Mouse (Mus musculus) embryo, embryonic 10.5 days (tissue): ENCODE measurements around the gene Prdm16.

Source experiments
- DNase-seq: peaks from one replicate; pipeline ENCODE4 v3.0.0-alpha.2; 2015; ENCODE audit warnings: low spot score

The Prdm16 gene

DNA sequence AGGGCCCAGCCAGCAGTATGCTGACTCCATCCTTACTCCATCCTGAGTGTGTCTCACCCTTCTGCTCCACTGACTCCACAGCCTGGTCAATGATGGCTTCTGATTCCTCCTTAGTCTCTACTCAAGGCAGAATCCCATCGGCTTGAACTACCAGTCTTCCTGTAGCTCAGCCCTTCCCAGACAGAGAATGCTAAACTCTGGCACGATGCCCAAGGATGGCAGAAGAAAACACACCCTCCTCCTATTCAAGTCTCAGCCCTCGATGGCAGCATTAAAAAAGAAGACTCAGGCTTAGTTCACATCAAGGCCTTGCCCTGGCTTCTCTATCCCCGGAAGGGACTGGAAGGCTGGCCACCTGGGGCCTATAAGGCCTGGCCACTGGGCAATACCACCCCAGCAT, 216.9 kb downstream of the Prdm16 start:
- no peak for DNase-seq

DNA sequence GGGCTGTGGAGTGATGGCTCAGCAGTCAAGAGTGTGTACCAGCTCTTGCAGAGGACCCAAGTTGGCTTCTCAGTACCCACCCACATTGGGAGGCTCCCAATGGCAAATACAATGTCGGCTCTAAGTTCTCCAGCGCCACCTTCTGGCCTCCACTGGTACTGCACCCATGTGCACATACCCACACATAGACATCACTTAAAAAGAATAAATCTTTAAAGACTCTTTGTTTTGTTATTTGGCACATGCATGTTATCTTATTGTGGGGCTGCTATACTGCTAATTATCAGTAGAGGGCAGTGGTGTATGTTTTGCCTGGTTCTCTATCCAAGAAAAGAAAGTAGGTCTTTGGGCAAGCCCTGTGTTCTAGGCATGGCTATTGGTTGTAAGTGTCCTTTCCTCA, 217.7 kb downstream of the Prdm16 start:
- DNase-seq, result no peak

DNA sequence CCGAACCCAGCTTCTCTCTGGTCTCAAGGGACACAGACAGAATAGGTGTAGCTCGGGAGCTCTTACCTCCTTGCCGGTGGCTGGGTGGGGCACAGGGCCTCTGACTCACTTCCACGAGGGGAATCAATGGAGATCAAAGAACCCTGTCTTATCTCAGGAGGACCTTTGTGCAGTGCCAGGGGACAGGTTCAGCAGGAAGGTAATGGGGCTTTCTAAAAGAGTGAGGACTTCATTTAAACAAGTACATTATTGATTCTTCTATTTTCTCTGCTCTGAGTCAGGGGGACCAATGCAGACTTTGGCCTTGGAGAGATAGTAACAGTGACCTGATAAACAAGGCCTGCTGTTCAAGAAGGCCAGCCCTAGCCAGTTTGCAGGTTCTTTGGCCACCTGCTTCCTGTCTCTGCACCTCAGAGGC, 218.3 kb downstream of the Prdm16 start:
- no peak for DNase-seq

DNA sequence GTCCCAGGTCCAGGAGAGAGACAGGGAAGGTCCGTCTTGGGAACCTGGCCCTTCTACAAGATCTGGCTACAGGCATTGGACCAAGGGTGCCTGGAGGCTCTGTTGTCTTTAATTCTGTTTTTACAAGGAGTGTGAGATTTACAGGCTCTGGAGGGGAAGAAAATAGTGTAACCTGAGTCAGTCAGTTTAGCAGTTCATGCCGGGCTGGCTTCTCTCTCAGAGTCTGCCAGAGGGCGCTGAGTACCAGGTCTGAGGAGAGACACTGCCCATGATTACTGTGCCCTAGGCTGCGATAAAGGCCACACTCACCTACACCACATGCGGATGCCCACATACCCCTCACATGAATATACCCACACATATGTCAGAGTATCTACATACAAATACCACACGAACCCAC, 219.9 kb downstream of the Prdm16 start:
- DNase-seq, result no peak

DNA sequence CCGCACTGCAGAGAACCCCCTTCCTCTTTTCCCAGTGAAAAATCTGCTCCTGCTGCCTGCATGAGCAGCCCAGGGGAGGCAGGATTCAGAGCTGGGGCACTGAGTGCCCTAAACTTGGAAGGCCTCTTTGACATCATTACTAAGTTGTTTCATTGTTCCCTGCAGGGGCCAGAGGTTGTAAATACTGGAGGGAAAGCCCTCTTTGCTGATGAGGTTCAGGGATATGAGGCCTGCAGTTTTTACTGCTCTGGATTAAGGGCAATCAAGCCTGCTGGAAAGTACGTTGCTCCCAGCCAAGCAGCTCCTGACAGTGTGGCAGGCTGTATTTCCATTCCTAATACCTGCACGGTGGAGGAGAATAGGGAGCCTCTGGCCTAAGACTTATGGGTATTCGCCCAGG, 221.8 kb downstream of the Prdm16 start:
- no peak for DNase-seq

DNA sequence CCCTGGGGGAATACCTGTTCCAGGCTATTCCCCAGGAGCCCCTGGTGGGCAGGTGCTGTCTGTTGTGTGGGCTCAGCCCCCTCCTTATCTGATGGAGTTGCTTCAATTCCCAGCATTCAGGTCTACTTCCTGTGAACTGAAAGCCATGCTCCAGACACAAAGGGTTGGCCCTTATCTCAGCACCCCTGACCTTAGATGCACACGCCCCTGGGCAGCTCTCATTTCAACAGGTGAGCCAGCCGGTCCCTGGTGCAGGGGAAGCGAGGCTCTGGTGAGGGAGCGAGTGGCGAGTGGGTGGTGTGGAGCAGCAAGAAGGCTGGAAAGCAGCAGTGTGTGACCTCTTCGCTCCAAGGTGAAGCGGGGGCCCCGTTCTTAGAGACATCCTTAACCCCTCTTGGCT, 226.1 kb downstream of the Prdm16 start:
- DNase-seq, result no peak

DNA sequence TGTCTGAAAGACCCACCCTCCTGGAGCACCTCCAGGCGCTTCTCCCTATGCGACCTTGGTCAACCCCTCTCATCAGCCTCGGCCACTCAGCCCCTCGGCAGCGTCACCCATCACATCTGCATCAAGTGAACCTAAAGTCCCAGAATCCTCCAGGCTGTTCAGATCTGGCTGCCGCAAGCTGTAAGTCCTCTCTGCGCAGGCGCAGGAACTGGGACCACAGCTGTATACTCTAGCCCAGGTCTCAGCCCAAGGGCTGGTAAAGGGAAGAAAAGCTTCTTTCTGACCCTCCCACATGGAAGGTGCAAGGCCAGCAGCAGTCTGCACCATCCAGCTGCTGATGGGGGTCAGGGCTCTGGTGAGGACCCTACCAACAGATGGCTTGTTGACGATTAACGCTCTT, 226.8 kb downstream of the Prdm16 start:
- DNase-seq, result no peak

DNA sequence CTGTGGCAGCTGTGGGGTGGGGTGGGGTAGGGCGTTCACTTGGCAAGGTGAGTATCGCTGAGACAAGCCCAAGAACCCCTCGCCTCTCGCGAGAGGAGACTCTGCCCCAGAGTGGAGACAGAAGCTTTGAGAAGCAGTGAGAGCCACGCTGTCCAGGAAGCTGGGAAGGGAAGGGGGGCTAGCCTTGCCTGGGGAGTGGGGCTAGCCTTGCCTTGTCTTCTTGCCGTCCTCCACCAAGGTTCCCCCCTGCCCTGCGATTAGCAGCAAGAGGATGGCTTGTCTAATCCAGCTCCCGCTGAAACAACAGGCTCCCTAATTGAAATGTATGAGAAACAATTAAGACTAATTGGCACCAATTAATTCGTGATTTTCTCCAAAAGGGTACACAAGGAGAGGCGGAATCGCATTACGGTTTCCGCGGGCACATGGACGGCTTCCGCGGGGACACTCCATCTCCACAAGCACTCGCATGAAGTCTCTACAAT, 227.4 kb downstream of the Prdm16 start:
- DNase-seq, result no peak

DNA sequence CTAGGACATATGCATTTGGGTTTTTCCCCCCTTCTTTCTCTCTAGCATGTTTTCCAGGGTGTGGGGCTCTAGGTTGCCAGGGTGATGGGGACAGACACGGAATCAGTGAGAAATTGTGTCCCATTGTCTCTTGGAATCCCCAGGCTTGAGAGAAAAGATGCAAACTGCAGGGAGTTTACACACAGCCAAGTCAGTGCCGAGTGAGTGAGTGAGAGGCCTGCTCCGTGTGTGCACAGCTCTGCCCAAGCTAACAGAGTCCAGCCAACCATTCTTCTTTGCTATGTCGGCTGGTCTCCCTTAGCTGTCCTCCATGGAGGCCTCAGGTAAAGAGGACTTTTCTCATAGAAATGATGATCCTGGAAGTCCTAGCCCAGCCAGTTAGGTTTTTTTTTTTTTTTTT, 233.7 kb downstream of the Prdm16 start:
- no peak for DNase-seq

DNA sequence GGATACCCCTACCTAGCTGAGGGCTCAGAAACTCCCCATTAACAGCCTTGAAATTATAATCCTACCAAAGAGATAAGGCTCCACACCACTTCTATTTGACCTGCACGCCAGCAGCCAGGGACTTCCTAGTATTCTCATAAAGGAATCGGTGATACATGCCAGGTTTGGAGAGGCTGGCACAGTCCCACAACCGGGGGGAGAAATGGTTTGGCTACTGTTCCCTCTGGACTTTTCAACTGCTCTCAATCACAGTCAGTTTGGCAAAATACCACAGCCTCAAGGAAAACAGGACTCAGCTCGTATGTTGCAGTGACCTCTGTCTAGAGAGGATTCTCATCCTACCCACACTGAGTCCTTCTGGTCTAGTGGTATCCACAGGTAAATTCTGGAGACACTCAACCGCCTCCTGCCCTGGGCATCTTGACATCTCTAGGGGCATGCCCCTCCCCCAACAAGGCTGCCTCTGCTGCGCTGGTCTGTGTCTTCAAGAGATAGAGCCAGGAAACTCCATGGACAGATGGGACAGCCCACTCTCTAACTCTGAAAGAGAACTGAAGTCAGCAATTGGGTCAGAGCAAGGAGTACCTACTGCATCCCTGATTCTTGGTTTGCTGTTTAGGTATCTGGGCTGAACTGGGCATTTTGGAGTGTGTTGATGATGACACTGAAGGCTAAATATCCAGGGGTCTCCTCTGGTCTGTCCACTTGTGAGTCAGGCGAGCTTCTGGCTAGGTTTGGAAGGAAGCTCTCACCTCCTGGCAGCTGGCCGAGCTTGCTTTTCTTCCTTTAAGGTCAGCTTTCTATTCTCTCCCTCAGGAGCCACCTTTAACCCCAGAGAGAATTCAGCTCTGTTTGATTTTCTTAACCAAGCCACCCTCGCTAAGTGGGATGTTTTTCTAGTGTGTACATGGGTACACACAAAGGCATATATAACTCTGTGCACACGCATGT, 234.4 kb downstream of the Prdm16 start:
- DNase-seq, result no peak

DNA sequence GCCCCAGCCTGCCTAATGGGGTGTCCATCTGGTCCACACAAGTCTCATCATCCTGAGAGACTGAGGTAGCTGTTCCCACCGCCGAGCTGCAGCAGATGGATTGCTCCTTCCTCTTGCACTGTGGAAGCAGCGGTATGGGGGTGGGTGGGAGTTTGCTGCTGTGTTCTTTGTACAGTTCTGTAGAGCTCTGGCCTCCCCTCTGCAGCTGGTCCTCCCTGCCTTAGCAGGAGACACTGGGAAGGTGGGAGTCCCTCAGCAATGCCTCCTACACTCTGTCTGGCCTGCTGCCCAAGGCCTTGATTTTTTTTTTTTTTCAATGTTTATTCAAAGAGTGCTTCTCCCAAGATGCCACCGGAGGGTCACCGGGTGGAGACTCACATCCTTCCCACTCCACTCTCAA, 235.3 kb downstream of the Prdm16 start:
- DNase-seq, result no peak

DNA sequence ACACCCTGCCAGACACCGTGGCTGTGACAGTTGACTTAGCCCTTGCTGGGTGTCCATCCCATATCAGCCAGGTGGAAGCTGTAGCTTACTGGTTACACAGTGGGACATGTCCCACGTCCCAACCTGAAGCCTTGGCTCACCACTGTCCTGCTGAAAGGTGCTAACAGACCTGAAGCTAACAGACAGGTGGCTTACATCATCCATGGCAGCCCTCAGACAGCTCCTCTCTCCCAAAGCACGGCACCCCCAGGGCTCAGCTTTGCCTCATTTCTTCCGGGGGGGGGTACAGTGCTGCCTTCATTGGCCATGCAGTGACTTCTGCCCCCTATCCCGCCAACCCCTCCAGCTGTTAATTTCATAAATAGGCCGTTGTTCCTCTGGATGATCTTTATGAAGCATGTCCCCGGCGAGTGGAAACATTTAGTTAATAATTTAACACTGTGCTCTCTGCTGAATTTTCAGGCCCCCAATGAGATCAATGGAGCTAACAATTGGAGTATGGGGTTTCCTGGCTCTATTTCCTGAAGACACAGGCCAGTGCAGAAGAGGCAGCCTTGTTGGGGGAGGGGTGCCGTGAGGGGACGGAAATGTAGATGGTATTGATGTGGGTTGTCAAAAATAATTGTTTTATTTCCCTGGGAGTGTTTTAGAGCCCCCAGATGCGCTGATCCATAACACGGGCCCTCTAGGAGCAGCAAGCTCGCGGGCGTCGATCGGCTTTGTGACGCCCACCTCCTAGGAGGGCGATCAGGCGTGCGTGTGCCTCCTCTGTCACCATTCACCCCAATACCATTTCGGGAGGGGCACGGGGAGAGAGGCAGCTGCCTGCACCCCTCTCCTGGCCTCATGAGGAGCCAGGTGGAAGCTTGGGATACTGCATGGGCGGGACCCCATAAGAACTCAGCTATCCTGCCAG, 236.2 kb downstream of the Prdm16 start:
- DNase-seq, result no peak

DNA sequence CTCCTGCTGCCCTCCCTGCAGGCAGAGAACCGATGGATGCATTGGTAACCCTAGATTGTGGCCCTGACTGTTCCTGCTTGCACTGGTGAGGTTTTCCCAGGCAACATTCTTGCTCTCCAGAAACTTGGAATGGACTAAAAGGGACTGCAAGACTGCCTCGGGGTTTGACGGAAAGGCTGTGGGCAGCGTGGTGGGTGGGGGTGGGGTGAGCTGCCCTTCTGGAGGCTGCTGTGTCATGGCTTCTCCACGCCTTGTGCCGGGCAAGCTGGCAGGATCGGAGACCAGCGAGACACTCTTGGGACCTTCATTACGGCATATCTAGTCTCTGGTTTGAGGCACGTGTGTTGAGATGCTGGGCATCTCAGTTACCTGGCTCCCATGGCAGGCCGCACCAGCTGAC, 237.0 kb downstream of the Prdm16 start:
- DNase-seq, result no peak

DNA sequence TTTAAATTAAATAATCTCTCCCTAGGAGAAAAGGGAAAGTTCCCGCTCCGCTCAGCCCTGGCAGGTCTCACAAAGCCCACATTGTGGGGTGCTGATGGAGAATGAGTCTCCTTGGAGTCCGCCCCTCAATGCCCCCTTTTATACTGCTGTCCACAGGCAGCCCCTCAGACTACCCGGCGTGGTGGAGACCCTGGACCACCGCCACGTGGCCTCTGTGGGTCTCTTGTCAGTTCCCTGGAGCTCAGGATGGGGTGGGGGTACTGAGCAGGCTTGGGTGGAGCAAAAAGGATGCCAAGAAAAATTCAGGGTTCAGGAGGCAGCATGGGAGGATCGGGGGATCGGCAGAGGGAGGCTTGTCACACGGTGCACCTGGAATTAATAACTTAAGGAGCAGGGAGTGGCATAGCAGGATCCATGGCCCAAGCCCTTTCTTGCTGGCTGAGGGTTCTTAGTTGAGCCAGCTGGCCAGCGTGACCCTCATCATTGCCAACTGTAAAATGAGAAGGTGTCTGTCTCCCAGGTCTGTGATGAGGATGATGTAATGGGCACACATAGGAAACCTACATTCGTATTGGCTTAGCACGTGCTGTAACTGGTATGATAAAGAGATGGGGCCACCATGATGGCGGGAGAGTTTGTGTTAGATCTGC, 239.9 kb downstream of the Prdm16 start:
- DNase-seq, result no peak

DNA sequence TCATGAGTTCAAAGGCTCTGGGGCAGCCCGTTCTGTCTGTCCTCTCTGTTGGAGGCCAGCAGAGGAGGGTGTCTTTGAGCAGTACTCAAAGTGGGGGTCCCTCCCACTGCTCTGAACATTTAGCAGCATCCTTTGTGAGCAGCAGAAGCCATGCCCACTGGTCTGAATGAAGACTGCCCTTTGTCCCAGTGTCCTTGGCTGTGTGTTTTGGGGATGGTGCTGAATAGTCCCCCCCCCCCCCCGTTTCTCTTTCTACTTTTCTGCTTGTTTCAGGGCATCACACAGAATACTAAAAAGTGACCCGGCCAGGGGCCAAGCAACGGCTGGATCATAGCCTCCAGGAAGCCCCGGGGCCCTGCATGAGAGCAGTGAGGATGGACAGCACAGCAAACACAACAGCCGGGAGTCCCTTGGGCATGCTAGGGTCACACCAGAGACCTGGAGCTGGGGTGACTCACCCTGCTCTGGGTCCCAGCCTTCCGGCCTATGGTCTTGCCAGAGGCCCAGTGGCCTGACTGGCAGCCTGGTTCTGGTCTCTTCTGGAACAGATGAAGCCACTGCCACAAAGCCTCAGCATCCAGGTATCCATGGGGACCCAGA, 242.4 kb downstream of the Prdm16 start:
- DNase-seq, result no peak

DNA sequence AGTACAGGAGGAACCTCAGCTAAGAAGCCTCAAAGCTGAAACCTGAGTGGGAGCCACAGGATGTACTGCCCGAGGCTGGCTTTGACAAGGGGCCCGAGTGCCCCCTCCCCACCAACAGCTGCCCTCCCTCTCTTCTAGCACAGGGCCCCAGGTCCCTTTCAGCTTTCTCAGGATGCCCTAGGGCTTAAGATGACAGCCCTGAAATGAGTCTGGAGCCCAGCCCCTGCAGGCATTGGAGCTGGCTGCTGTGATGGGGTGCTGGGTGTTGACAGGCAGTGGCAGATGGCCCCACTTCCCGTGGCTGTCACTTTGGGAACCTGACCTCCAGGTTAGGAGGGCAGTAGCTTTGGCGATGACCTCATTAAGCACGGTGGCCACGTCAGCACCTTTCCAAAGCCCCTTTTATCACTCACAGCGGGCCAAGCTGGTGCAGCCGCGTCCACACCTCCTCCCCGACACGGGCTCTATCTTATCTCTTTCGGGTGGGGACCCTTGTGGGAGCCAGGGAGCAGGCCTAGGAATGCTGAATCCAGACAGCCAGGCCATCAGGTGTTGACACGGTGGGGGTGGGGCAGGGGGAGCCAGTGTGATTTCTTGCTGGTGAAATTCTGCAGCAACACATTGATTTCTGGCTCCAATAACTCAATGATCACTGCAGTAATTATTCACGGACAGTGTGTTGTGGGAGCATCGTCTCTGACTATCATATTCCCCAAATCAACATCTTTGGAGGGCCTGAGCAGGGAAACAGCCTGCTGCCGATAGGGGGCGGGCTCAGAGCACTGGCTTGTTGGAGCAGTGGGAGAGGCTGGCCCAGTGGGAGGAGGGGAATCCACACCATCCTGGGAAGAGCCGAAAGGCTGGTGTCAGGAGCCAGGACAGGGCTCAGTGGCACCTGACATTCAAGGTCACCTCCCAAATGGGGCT, 243.2 kb downstream of the Prdm16 start:
- peak; percentile 78 for DNase-seq

DNA sequence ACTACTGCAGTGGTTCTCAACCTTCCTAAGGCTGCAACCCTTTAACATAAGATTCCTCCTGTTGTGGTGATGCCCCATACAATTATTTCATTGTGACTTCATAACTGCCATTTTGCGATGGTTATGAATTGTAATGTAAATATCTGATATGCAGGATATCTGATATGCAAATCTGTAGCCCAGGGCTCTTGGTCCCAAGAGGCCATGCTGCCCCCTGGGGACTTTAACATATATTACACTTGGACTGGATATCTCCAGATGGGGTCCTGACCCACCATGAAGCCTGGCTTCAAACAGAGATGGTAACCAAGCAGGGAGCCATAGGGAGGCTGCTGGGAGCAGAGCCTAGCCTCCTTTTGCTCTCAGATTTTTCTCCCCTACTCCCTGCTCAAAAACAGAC, 244.0 kb downstream of the Prdm16 start:
- DNase-seq, result no peak

DNA sequence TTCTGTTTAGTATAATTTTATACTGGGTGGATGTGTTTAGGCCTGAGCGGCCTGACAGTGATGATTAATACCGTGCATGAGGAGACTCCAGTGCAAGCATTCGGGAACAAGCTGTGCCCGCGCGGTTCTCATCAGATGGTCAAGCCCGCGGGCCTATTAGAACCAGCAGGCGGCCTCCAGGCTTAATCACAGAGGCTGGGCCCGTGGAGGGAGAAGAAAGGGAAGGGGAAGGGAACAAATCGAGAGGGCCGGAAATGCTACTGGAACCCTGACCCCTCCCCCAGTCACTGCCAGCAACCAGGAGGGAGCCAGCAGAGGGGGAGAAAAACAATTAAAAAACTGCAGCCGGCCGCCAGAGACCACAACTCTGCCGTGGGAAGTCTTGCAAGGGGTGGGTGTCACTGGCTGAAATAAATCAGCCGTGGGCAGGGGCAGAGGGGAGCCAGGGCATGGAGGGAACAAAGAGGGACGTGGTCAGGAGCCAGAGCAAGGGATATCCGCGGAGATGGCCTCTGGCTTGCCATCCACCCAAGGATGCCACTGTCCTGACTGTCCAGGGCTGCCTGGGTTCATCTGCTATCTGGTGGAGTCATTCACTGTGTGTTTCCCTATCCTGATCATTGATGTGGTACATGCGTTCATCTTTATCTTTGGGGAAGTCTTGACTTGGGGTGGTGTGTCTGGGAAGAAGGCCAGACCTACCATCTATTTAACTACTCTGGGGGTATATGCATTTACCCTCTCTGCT, 246.2 kb downstream of the Prdm16 start:
- peak; percentile 86 for DNase-seq

DNA sequence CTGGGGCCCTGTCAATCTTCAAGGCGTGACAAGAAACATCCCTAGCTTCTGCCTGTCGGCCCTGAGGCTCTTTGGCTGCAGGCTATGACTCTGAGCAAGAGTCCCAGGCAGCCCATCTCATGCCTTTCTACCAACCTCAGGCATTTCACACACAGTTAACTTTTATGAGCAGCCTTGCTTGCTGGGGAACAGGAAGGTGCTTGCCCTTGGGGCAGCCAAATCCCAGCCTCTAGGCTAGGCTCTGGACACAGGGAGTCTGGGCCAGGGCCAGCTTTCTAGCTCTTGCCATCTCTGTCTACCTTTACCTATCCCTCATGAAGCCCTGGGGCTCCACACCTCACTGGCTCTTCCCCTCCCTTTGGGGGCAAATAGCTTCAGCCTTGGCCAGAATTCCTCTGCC, 247.0 kb downstream of the Prdm16 start:
- DNase-seq, result no peak

DNA sequence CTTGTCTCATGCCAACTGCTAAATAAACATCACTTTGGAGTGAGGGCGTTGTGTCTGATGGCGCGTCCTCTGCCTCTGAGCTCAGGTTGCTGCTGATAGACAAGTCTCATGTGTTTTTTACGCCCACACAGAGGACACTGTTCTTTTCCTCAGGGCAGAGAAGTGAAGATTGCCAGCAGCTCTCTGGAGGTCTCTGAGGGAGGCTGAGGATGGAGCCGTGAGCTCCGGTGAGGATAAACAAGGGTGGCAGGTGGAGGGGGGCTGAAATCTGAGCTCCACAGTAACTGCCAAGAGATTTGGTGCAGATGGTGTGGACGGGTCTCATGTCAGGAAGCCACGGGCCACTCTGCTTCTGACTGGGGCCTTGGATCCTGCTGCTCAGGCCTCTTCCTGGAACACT, 249.9 kb downstream of the Prdm16 start:
- peak; percentile 49 for DNase-seq
